Mouse (Mus musculus): ENCODE measurements at regions not wholly inside any gene's neighbourhood (a gene's known extent, or its start where the extent isn't known, plus 50 kb on each side); places are given as distances from the start of the nearest gene placed in this dataset.

DNA sequence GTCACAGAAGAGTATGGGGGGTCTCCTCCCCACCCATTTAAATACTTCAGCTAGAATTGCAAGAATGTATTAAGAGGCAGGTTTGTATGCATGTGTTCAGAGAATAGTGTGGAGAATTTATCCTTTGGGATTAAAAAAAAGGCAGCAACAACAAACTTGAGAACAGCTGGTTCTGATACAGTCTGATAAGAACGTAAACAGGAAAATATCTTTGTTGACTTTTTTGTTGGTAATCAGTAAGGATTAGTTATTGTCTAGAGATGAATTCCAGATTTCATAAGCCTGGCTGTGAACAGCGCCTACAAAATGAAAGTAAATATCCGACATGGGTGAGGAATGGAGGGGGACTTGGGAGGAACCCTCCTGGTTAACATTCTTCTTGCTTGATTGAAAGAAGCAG is 328.8 kb downstream of the Mtx2 start:
- Histone ChIP-seq H3K27me3 (ENCODE audit: poor library complexity, severe bottlenecking) (peaks cover 3% of the 10 kb centered on the region; the same call in 1 of the 2 replicates), H3K4me3 (no peak overlapping the region), H3K36me3 (replicated peaks) (no peaks in the 10 kb centered on the region), H3K4me1 (0 out of 2 replicates have a peak, but pooled peaks cover 4% of the 10 kb centered on the region), H3K9me3 (no peaks in the 10 kb centered on the region), H3K27ac (no peak overlapping the region)
- 86% methylated on average over 3 of the region's 3 CpGs for WGBS
- DNase-seq (ENCODE audit: extremely low spot score, low spot score), result no peak

DNA sequence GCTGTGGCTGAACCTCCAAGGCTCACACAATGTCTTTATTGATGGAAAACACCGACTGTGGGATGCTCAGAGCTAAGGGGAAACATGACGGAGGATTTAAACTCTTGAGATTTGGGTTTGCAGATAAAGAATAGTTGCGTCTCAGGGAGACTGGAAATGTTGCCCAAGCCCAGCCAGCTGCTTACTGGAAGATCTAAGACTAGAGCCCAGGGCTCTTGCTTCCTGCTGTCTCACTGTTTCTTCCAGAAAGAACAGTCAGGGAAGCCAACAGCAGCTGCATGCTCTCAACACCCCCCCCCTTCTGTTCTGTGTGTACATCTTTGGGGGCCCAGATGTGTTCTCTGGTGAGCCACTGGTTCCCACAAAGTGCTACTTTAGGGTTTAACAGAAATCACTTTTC is 333.0 kb downstream of the Mtx2 start:
- Histone ChIP-seq H3K36me3 (replicated peaks) (no peaks in the 10 kb centered on the region), H3K27ac (no peak overlapping the region), H3K4me1 (no peaks in the 10 kb centered on the region), H3K9me3 (no peaks in the 10 kb centered on the region), H3K27me3 (ENCODE audit: poor library complexity, severe bottlenecking) (peaks cover 3% of the 10 kb centered on the region; the same call in 1 of the 2 replicates), H3K4me3 (no peak overlapping the region)
- 83% methylated on average over 3 of the region's 3 CpGs for WGBS
- DNase-seq (ENCODE audit: extremely low spot score, low spot score), result no peak

DNA sequence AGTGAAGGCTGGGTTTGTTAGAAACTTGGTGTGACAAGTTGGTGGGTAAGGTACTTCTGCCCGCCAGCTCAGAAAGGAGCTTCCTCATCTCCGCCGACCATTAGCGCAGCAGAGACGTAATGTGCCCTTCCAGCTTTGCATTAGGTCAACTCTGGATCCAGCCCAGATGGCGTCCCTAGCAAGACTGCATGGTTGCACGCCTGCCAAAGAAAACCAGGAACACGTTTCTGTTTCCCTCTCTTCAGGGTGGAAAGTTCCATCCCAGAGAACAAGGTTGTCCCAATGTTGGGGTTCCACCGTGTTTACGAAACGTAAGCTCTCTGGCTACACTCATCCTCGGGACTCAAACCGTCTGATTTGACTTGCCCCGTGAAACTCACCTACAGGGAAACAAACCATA is 335.5 kb downstream of the Mtx2 start:
- no peak overlapping the region for H3K4me3 ChIP-seq
- DNase-seq (ENCODE audit: extremely low spot score, low spot score), result no peak
- no peaks in the 10 kb centered on the region for H3K4me1 ChIP-seq
- H3K27ac ChIP-seq, result no peak overlapping the region
- no peaks in the 10 kb centered on the region for H3K9me3 ChIP-seq
- H3K36me3 ChIP-seq (replicated peaks), result no peaks in the 10 kb centered on the region
- 93% methylated on average over 14 of the region's 14 CpGs for WGBS
- H3K27me3 ChIP-seq (ENCODE audit: poor library complexity, severe bottlenecking), result no peaks in the 10 kb centered on the region; the same call in none of the 2 replicates

DNA sequence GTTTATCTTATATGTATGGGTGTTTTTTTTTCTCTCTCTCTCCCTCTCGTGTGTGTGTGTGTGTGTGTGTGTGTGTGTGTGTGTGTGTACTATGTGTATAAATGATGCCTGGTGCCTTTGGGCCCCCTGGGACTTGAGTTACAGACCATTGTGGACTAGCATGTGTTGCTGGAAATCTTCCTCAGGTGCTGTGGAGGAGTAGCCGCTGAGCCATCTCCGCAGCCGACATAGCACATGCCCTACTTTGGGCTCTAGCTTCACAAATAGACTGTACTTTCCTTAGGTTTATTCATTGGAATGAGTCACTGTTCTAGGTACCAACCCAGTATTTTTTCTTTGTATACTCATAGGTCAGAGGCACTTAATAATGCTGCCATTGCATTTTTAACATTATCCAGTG is 339.4 kb downstream of the Mtx2 start:
- no peaks in the 10 kb centered on the region for H3K36me3 ChIP-seq (replicated peaks)
- H3K4me3 ChIP-seq, result no peak overlapping the region
- DNase-seq (ENCODE audit: extremely low spot score, low spot score), result no peak
- peaks cover 2% of the 10 kb centered on the region; the same call in 1 of the 2 replicates for H3K4me1 ChIP-seq
- no peak overlapping the region for H3K27ac ChIP-seq
- WGBS, result 89% methylated on average over 4 of the region's 4 CpGs
- H3K27me3 ChIP-seq (ENCODE audit: poor library complexity, severe bottlenecking), result peaks cover 2% of the 10 kb centered on the region
- H3K9me3 ChIP-seq, result no peaks in the 10 kb centered on the region

DNA sequence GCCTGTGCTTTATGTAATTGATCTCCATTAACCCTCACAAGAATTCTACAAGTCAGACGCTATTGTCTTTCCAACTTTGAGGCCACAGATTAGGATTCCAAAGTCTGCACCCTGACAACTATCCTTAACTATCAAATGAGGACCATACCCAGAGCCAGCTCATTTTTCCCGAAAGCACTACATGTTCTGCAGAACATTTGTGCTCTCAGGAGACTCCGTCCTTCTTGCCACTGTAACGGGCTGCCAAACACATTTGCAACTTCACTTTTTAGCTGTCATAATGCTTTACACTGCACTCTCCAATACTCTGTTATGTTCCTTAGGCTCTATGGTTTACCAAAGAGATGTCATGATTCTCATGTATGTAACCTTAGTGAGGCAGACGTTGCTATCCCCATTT is 350.7 kb downstream of the Mtx2 start:
- WGBS, result 68% methylated on average over 5 of the region's 5 CpGs
- no peak for DNase-seq (ENCODE audit: extremely low spot score, low spot score)

DNA sequence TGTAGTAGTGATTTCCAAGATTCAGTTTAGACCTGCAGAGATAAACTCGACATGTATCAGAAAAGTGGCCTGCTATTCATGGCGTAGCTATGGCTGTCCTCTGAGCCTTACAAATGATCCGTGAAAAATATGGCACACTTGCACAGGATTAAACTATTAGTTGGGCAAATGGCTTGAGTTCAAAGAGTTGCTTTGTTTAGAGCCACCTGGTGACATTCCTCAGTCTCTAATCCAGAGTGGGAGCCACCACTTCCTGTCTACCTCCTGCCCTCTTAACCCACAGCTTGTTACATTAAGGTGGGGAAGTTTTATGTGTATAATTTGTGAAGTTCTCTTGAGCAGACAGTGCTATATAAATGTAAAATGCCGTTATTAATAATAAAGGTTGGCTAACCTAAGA is 357.7 kb downstream of the Mtx2 start:
- 39% methylated on average over 4 of the region's 4 CpGs for WGBS
- H3K27ac ChIP-seq, result no peak overlapping the region
- no peak for DNase-seq (ENCODE audit: extremely low spot score, low spot score)
- H3K4me3 ChIP-seq, result no peak overlapping the region
- H3K36me3 ChIP-seq (replicated peaks), result no peaks in the 10 kb centered on the region
- peaks cover 24% of the 10 kb centered on the region for H3K4me1 ChIP-seq
- no peaks in the 10 kb centered on the region for H3K9me3 ChIP-seq
- H3K27me3 ChIP-seq (ENCODE audit: poor library complexity, severe bottlenecking), result peaks cover 12% of the 10 kb centered on the region

More for the DNA sequence above, 350.7 kb downstream of the Mtx2 start:
- no peak overlapping the region for H3K27ac ChIP-seq
- H3K27me3 ChIP-seq (ENCODE audit: poor library complexity, severe bottlenecking), result peaks cover 9% of the 10 kb centered on the region; the same call in 1 of the 2 replicates
- no peak overlapping the region for H3K4me3 ChIP-seq
- H3K4me1 ChIP-seq, result peaks cover 40% of the 10 kb centered on the region
- no peaks in the 10 kb centered on the region for H3K9me3 ChIP-seq
- H3K36me3 ChIP-seq (replicated peaks), result no peaks in the 10 kb centered on the region

DNA sequence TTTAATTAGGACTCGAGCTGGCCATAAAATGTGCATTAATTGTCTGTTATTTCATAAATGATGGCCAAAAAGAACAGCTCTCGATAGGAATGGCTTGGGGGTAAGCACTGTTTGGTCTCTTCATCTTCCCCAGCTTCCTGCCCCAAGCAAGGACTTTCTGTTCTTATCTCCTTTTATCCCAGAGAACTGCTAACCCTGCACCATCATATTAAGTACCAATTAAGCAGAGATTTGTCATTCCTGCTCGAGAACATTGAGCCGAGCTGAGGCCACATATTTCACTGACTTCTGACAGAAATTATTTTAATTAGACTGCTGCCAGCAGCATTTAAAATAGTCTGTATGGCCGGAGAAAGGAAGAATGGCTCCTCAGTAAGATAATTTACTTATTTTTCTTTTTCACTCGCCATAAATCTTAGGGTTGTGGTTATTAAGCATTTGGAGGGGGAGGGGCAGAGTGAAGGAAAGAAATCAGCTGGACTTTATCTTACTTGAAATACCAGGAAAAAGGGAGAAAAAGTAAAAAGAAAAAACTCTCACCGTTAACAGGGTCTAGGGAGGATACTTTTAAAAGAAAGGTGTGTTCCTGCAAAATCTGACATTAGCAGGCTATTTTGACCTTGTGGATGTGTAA is 377.1 kb downstream of the Mtx2 start:
- no peak overlapping the region for H3K27ac ChIP-seq

DNA sequence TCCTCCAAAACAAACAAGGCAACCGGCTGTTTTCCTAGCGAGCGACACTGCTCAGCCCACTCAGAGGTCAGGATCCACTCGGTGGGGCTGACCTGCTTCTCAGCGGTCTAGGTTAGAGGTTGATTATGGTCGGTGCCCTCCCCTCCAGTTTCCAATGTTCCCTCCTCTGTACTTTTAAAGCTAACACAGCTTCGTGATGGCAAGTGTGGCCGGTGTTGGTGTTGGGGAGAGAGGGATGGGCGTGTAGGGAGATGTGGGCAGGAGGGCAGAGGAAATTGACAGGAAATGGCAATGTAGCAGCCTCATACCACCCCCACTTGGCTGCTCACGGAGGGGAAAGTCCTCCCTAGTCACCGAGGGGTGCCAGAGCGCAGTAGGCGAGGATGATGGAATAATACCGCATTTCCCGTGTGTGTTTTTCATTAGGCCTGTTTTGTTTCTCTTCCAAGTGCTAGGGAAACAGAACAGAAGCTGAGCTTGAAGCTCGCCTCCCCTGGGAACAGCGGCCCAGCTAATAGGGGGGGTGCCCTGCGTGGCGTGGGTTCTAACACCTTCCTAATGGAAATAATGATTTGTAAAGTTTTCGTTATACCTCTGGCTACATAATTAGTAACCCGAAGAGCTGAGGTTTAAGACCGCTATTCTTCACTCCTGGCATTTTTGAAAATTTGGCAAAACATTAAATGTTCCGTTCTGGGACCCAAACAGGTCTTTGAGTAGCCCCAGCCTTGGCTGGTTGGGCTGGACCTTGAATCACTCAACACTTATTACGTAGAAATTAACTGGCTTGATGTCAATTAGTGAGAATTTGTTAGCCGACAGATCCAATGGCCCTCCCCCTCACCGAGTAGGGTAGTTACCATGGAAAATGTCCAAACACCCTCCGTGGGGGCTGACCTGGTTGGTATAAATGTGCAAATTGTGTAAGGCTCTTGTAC is 383.5 kb downstream of the Mtx2 start:
- no peak for DNase-seq (ENCODE audit: extremely low spot score, low spot score)
- Histone ChIP-seq H3K36me3 (replicated peaks) (no peaks in the 10 kb centered on the region), H3K9me3 (no peaks in the 10 kb centered on the region), H3K4me1 (peaks cover 15% of the 10 kb centered on the region), H3K27ac (peak overlapping the region; percentile 35), H3K27me3 (ENCODE audit: poor library complexity, severe bottlenecking) (no peaks in the 10 kb centered on the region), H3K4me3 (no peak overlapping the region)
- 78% methylated on average over 27 of the region's 27 CpGs for WGBS

More for the DNA sequence above, 377.1 kb downstream of the Mtx2 start:
- no peak for DNase-seq (ENCODE audit: extremely low spot score, low spot score)
- Histone ChIP-seq H3K36me3 (replicated peaks) (no peaks in the 10 kb centered on the region), H3K9me3 (no peaks in the 10 kb centered on the region), H3K4me3 (no peak overlapping the region), H3K4me1 (0 out of 2 replicates have a peak, but pooled peaks cover 7% of the 10 kb centered on the region), H3K27me3 (ENCODE audit: poor library complexity, severe bottlenecking) (no peaks in the 10 kb centered on the region)
- WGBS, result 81% methylated on average over 7 of the region's 7 CpGs

DNA sequence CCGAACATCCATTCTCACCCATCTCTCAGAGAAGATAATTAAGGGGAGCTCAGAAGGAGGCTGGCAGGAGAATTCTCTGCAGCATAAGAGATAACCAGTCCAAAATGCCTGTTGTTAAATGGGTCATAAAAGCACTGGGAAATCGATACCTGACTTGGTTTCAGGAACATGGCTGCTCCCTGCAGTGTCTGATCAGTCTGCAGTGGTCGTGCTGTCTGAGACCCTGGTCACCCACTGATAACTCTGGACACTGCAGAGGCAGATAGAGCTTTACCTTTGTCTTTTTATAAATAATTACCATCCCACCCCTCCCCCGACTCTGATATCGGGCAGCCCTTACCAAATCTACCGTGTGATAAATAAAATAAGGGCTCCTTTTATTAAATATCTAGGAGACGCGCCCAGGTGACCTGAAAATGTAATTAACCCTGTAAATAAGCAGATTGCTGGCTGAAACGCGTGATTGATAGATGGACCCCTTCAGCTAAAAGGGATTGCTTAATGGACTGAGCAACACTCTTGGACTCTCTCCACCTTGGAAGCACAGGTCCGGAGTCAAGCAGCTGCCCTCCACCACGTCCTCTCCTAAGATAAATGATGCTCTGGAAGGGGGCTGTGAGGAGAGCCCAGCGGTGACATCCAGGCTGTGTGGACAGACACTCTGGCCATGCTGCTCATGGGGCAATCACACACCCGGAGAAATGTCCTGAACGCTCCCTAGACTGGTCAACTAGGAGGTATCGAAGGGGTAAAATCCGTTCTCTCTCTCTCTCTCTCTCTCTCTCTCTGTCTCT is 384.4 kb downstream of the Mtx2 start:
- Histone ChIP-seq H3K36me3 (replicated peaks) (no peaks in the 10 kb centered on the region), H3K27ac (no peak overlapping the region), H3K4me3 (no peak overlapping the region), H3K4me1 (peaks cover 15% of the 10 kb centered on the region), H3K27me3 (ENCODE audit: poor library complexity, severe bottlenecking) (no peaks in the 10 kb centered on the region), H3K9me3 (no peaks in the 10 kb centered on the region)
- 87% methylated on average over 17 of the region's 17 CpGs for WGBS
- no peak for DNase-seq (ENCODE audit: extremely low spot score, low spot score)

DNA sequence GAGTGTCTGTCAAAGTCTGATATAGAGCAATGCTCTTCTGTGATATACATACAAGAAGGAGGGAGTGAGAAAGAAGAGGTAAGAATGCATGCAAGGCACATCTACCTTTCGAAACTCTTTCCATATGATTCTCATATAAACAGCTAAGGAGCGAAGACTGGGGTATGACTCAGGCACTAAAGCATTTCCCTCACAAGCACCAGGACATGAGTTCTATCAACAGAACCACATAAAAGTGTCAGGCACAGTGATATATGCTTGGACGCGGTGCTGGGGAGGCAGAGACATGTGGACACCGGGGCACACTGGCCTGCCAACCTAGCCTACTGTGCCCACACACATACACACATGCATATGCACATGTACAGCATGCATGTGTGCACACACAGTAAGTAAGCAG is 391.3 kb downstream of the Mtx2 start:
- 96% methylated on average over 5 of the region's 5 CpGs for WGBS
- DNase-seq (ENCODE audit: extremely low spot score, low spot score), result no peak
- Histone ChIP-seq H3K27ac (no peak overlapping the region), H3K4me3 (no peak overlapping the region), H3K27me3 (ENCODE audit: poor library complexity, severe bottlenecking) (no peaks in the 10 kb centered on the region), H3K4me1 (peaks cover 14% of the 10 kb centered on the region), H3K9me3 (no peaks in the 10 kb centered on the region), H3K36me3 (replicated peaks) (no peaks in the 10 kb centered on the region)

DNA sequence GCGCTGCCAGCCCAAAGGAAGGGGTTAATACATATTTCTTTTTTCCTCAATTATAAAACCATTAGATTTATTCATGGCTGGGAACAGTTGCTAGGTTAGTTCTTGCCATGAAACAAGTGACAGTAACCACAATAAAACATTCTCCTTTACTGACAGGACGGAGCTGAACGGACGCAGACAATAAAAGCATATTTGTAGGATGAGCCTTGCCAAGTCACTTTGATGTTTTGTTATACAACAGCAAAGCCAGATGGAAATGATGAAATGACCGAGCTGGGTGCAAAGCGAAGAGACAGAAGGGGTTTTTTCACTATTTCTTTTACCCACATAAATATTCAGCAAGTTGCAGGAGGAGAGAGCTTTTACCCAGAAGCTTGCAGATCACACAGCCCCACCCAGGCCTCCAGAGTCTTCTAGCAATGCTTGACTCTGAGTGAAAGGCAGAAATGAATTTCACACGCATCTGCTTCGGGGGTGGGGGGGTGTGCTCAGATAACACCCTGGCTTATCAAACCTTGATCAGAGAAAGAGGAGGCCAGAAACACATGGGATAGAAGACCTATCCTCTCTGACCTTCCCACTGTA is 395.3 kb downstream of the Mtx2 start:
- Histone ChIP-seq H3K4me3 (no peak overlapping the region), H3K27ac (no peak overlapping the region), H3K36me3 (replicated peaks) (no peaks in the 10 kb centered on the region), H3K4me1 (peaks cover 14% of the 10 kb centered on the region), H3K9me3 (no peaks in the 10 kb centered on the region), H3K27me3 (ENCODE audit: poor library complexity, severe bottlenecking) (no peaks in the 10 kb centered on the region)
- DNase-seq (ENCODE audit: extremely low spot score, low spot score), result no peak
- WGBS, result 86% methylated on average over 8 of the region's 8 CpGs

DNA sequence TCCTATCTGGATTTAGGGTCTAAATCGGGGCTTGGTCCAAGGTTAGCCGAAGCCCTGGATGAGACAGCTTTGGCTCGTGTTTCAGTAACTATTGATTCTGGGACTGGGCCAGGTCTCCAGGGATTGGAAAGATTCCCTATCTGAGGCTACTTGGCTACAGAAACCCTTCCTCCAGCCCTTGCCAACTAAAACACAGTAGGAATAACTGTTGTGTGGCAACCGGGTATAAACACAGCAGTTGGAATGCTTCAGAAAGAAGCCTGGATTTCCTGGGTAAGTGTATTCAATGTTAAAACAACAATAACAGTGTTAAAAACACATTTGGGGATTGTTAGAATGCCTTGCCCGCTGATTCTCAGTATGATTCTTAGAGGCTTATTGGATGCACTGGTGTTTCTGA is 398.8 kb downstream of the Mtx2 start:
- no peaks in the 10 kb centered on the region for H3K9me3 ChIP-seq
- no peak for DNase-seq (ENCODE audit: extremely low spot score, low spot score)
- 63% methylated on average over 5 of the region's 5 CpGs for WGBS
- no peak overlapping the region for H3K27ac ChIP-seq
- H3K4me3 ChIP-seq, result no peak overlapping the region
- no peaks in the 10 kb centered on the region for H3K27me3 ChIP-seq (ENCODE audit: poor library complexity, severe bottlenecking)
- peaks cover 14% of the 10 kb centered on the region for H3K4me1 ChIP-seq
- no peaks in the 10 kb centered on the region for H3K36me3 ChIP-seq (replicated peaks)

Data from forebrain, embryonic 10.5 days (tissue).